Mouse (Mus musculus): ENCODE results near the gene Atp8a1. TPM values are rescaled to one million over a fixed set of nuclear protein-coding genes. Genes with fewer than 3 reads are reported as not detected.

The Atp8a1 gene
- polyA plus RNA-seq, 1 experiment from 2014 or later: 21.3 TPM

- Histone ChIP-seq H3K4me1 (no peaks in the 10 kb centered on the region), H3K27ac (replicated peaks) (no peak overlapping the region), H3K4me3 (no peak overlapping the region), H3K36me3 (peaks cover 22% of the 10 kb centered on the region), H3K27me3 (ENCODE audit: low read depth, poor library complexity, severe bottlenecking) (no peaks in the 10 kb centered on the region), H3K9me3 (replicated peaks) (peaks cover 7% of the 10 kb centered on the region)
- no peak for DNase-seq (ENCODE audit: low spot score)
- whole genome bisulfite sequencing: 97% methylated on average over 1 of the region's 1 CpGs
Measured at GRCm38 (mm10) chr5:67735771-67736170, 111.5 kb downstream of the Atp8a1 start.

- no peak overlapping the region for H3K27ac ChIP-seq (replicated peaks)
- WGBS: 79% methylated on average over 9 of the region's 9 CpGs
- peaks cover 34% of the 10 kb centered on the region for H3K36me3 ChIP-seq
- no peak for DNase-seq (ENCODE audit: low spot score)
- H3K9me3 ChIP-seq (replicated peaks): peaks cover 7% of the 10 kb centered on the region
- no peaks in the 10 kb centered on the region; the same call in 1 of the 2 replicates for H3K27me3 ChIP-seq (ENCODE audit: low read depth, poor library complexity, severe bottlenecking)
- no peaks in the 10 kb centered on the region for H3K4me1 ChIP-seq
- no peak overlapping the region for H3K4me3 ChIP-seq
Measured at GRCm38 (mm10) chr5:67733551-67734258, 113.5 kb downstream of the Atp8a1 start.

- Histone ChIP-seq H3K4me3 (no peak overlapping the region), H3K27ac (replicated peaks) (no peak overlapping the region), H3K4me1 (no peaks in the 10 kb centered on the region), H3K9me3 (replicated peaks) (peaks cover 7% of the 10 kb centered on the region), H3K36me3 (peaks cover 34% of the 10 kb centered on the region), H3K27me3 (ENCODE audit: low read depth, poor library complexity, severe bottlenecking) (no peaks in the 10 kb centered on the region; the same call in 1 of the 2 replicates)
- no peak for DNase-seq (ENCODE audit: low spot score)
- 89% methylated on average over 6 of the region's 6 CpGs for WGBS
Measured at GRCm38 (mm10) chr5:67733150-67733549, 114.1 kb downstream of the Atp8a1 start.

GRCm38 (mm10) chr5:67727755-67728154 lies 119.5 kb downstream of the Atp8a1 start:
- Histone ChIP-seq H3K4me3 (no peak overlapping the region), H3K36me3 (peaks cover 18% of the 10 kb centered on the region), H3K27ac (replicated peaks) (no peak overlapping the region), H3K4me1 (no peaks in the 10 kb centered on the region), H3K9me3 (replicated peaks) (no peaks in the 10 kb centered on the region), H3K27me3 (ENCODE audit: low read depth, poor library complexity, severe bottlenecking) (peaks cover 6% of the 10 kb centered on the region; the same call in 1 of the 2 replicates)
- DNase-seq (ENCODE audit: low spot score): no peak
- WGBS: 21% methylated on average over 2 of the region's 2 CpGs

GRCm38 (mm10) chr5:67726810-67727209 lies 120.4 kb downstream of the Atp8a1 start:
- no peak overlapping the region for H3K27ac ChIP-seq (replicated peaks)

GRCm38 (mm10) chr5:67701641-67702040 lies 145.6 kb downstream of the Atp8a1 start:
- no peak overlapping the region for H3K27ac ChIP-seq (replicated peaks)
- DNase-seq (ENCODE audit: low spot score): no peak
- no peak overlapping the region for H3K4me3 ChIP-seq
- H3K9me3 ChIP-seq (replicated peaks): no peaks in the 10 kb centered on the region
- WGBS: 96% methylated on average over 7 of the region's 7 CpGs
- H3K27me3 ChIP-seq (ENCODE audit: low read depth, poor library complexity, severe bottlenecking): peaks cover 32% of the 10 kb centered on the region
- H3K4me1 ChIP-seq: peaks cover 32% of the 10 kb centered on the region
- peaks cover 40% of the 10 kb centered on the region for H3K36me3 ChIP-seq

More at GRCm38 (mm10) chr5:67726810-67727209, 120.4 kb downstream of the Atp8a1 start:
- 91% methylated on average over 13 of the region's 13 CpGs for WGBS
- Histone ChIP-seq H3K27me3 (ENCODE audit: low read depth, poor library complexity, severe bottlenecking) (peaks cover 6% of the 10 kb centered on the region; the same call in 1 of the 2 replicates), H3K4me3 (no peak overlapping the region), H3K9me3 (replicated peaks) (no peaks in the 10 kb centered on the region), H3K4me1 (no peaks in the 10 kb centered on the region), H3K36me3 (peaks cover 21% of the 10 kb centered on the region)
- DNase-seq (ENCODE audit: low spot score): no peak

- WGBS: 89% methylated on average over 1 of the region's 1 CpGs
- H3K4me1 ChIP-seq: peaks cover 27% of the 10 kb centered on the region
- peaks cover 53% of the 10 kb centered on the region for H3K27me3 ChIP-seq (ENCODE audit: low read depth, poor library complexity, severe bottlenecking)
- peaks cover 35% of the 10 kb centered on the region for H3K36me3 ChIP-seq
- DNase-seq (ENCODE audit: low spot score): no peak
- no peak overlapping the region; the same call in 1 of the 2 replicates for H3K27ac ChIP-seq (replicated peaks)
- H3K9me3 ChIP-seq (replicated peaks): no peaks in the 10 kb centered on the region
- H3K4me3 ChIP-seq: no peak overlapping the region
Measured at GRCm38 (mm10) chr5:67699418-67699817, 147.8 kb downstream of the Atp8a1 start.

- Histone ChIP-seq H3K36me3 (peaks cover 32% of the 10 kb centered on the region), H3K27me3 (ENCODE audit: low read depth, poor library complexity, severe bottlenecking) (peaks cover 65% of the 10 kb centered on the region), H3K4me3 (no peak overlapping the region), H3K27ac (replicated peaks) (no peak overlapping the region), H3K9me3 (replicated peaks) (no peaks in the 10 kb centered on the region), H3K4me1 (peaks cover 29% of the 10 kb centered on the region)
- WGBS: 96% methylated on average over 3 of the region's 3 CpGs
- DNase-seq (ENCODE audit: low spot score): no peak
Measured at GRCm38 (mm10) chr5:67698176-67698575, 149.1 kb downstream of the Atp8a1 start.

GRCm38 (mm10) chr5:67696741-67697596 lies 150.3 kb downstream of the Atp8a1 start:
- peaks cover 78% of the 10 kb centered on the region for H3K27me3 ChIP-seq (ENCODE audit: low read depth, poor library complexity, severe bottlenecking)
- H3K27ac ChIP-seq (replicated peaks): no peak overlapping the region; the same call in 1 of the 2 replicates
- WGBS: 18% methylated on average over 12 of the region's 12 CpGs
- peak; percentile 29 for DNase-seq (ENCODE audit: low spot score)
- H3K4me1 ChIP-seq: peaks cover 32% of the 10 kb centered on the region
- H3K36me3 ChIP-seq: peaks cover 26% of the 10 kb centered on the region
- no peak overlapping the region for H3K4me3 ChIP-seq
- H3K9me3 ChIP-seq (replicated peaks): no peaks in the 10 kb centered on the region

- H3K4me3 ChIP-seq: no peak overlapping the region
- peaks cover 9% of the 10 kb centered on the region for H3K36me3 ChIP-seq
- 92% methylated on average over 14 of the region's 14 CpGs for WGBS
- H3K27ac ChIP-seq (replicated peaks): no peak overlapping the region
- H3K27me3 ChIP-seq (ENCODE audit: low read depth, poor library complexity, severe bottlenecking): peaks cover 78% of the 10 kb centered on the region
- no peak for DNase-seq (ENCODE audit: low spot score)
- H3K4me1 ChIP-seq: peaks cover 31% of the 10 kb centered on the region
- no peaks in the 10 kb centered on the region for H3K9me3 ChIP-seq (replicated peaks)
Measured at GRCm38 (mm10) chr5:67695055-67695710, 152.1 kb downstream of the Atp8a1 start.

GRCm38 (mm10) chr5:67690336-67690735 lies 156.9 kb downstream of the Atp8a1 start:
- peaks cover 5% of the 10 kb centered on the region; the same call in 1 of the 2 replicates for H3K4me1 ChIP-seq
- WGBS: 94% methylated on average over 9 of the region's 9 CpGs
- peaks cover 4% of the 10 kb centered on the region; the same call in 1 of the 2 replicates for H3K36me3 ChIP-seq
- DNase-seq (ENCODE audit: low spot score): no peak
- H3K27ac ChIP-seq (replicated peaks): no peak overlapping the region
- H3K4me3 ChIP-seq: no peak overlapping the region
- peaks cover 42% of the 10 kb centered on the region for H3K27me3 ChIP-seq (ENCODE audit: low read depth, poor library complexity, severe bottlenecking)
- H3K9me3 ChIP-seq (replicated peaks): no peaks in the 10 kb centered on the region

- no peaks in the 10 kb centered on the region for H3K9me3 ChIP-seq (replicated peaks)
Measured at GRCm38 (mm10) chr5:67688001-67688400, 159.2 kb downstream of the Atp8a1 start.

More at GRCm38 (mm10) chr5:67688001-67688400, 159.2 kb downstream of the Atp8a1 start:
- 93% methylated on average over 8 of the region's 8 CpGs for WGBS
- peaks cover 4% of the 10 kb centered on the region; the same call in 1 of the 2 replicates for H3K36me3 ChIP-seq
- DNase-seq (ENCODE audit: low spot score): no peak
- 0 out of 2 replicates have a peak overlapping the region, but pooled peaks have one; percentile 17 for H3K27ac ChIP-seq (replicated peaks)
- peaks cover 31% of the 10 kb centered on the region for H3K27me3 ChIP-seq (ENCODE audit: low read depth, poor library complexity, severe bottlenecking)
- 0 out of 2 replicates have a peak, but pooled peaks cover 3% of the 10 kb centered on the region for H3K4me1 ChIP-seq
- no peak overlapping the region for H3K4me3 ChIP-seq
